Mouse (Mus musculus) cerebellum, postnatal 4 days (tissue): ENCODE measurements around the gene Kcnma1.

Experiments used
- DNase-seq, 2 experiments: peaks; one replicate each; pipeline ENCODE4 v3.0.0; 2022; ENCODE audit warnings: low spot score in 2 of 2, mixed read lengths in 1 of 2

Kcnma1 gene

GRCm38 (mm10) chr14:23357529-23358278, 656.6 kb downstream of the Kcnma1 start:
- DNase-seq, result no peak

DNA sequence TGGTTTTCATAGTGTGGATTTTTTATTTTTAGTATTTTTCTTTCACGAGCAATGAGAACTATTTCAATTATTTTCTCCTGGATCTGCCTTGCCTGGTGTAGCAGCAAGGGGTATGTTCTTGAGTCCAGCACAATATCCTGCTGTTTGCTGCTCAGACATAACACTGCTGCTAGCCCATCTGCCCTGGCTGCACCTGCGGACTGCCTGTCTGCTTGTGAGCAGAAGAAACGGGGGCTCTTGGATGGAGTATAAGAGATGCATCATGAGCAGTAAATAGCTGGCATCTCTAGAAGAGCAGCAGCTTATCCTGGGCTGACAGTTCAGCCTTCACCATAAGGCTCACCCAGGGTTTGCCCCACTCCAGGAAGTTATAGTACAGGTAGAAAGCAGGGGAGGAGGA, 687.5 kb downstream of the Kcnma1 start:
- DNase-seq, result peak in 1 of 2 experiments; percentile 10

DNA sequence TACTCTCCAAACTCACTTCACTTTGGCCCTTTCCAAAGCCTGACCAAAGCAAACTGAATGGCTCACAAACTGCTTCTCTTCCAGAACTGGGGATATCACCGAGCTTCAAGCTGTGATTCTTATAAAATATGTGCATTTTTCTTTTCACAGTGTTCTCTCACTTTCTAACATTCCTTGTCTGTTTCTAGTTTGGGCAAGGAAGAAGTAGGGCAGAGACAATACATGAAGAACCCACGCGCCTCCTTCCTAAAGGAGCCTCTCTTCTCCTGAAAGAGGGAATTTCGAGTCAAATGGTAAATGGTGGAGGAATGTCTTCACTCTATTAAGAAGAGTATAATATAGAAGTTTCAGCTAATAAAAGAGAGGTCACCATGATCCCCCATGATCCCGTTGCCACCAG, 709.0 kb downstream of the Kcnma1 start:
- no peak for DNase-seq

GRCm38 (mm10) chr14:23300443-23300842, 713.8 kb downstream of the Kcnma1 start:
- no peak for DNase-seq

DNA sequence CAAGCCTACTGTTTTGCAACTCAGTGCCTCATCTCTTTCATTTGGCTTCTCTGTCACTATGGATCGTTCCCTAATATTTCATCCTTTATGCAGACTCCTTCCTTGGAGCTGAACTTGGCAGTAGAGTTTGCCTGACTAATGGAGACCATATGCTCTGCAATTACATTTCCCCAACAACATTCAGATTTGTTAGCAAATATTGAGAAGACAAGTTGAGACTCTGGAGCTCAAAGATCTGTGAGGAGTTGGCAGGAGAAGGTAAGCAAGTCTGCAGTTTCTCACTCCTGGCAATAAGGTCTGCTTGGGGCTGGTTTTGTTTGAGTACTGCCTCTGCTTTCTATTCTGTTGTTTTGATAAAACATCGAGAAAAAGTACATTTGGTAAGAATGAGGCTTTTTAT, 723.7 kb downstream of the Kcnma1 start:
- no peak for DNase-seq

- DNase-seq, result no peak
Observed at GRCm38 (mm10) chr14:23266554-23267309, 747.6 kb downstream of the Kcnma1 start.

GRCm38 (mm10) chr14:23253154-23253553, 761.1 kb downstream of the Kcnma1 start:
- DNase-seq, result no peak

DNA sequence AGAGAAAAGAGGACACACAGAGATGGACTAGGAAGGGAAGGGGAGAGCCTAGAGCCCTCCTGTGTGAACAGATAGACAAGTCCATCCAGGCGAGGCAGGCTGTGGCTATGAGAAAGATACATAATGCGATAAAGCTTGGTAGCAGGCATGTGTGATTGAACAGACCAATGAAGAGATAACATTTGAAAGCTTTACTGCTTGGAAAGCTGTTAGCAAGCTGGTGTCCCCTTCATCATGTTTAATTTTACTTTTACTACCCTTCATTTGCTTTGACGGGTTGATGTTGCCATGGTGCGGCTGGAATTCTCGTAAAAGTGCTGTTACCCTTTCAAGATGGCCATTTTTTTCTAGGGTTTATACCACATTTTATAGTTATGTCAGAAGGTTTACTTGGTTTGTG, 769.8 kb downstream of the Kcnma1 start:
- DNase-seq, result no peak

- DNase-seq, result no peak
Observed at GRCm38 (mm10) chr14:23243857-23244256, 770.4 kb downstream of the Kcnma1 start.
